Mouse (Mus musculus): ENCODE results near the gene Gzme. TPM values are rescaled to one million over a fixed set of nuclear protein-coding genes. Genes with fewer than 3 reads are reported as not detected.

The Gzme gene
- polyA plus RNA-seq, 1 experiment from 2014 or later, result not detected

DNA sequence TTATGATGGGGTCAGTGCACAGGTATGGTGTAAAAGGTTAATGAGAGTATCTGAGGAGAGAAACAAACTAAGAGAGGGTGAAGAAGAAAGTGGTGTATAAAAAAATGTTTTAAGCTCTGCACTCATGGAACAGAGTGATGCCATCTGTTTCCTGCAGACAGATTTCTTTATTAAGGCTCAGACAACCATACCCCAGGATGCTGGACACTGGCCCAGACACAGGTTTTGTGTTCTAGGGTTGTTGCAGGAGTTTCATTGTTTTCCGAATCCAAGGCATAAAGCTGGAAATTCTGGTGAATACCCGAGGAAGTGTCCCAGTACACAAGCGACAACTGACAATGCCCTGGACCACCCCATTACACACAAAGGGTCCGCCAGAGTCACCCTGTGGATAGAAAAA lies 38.4 kb downstream of the Gzme start:
- Histone ChIP-seq H3K36me3 (ENCODE audit: control insufficient read depth, insufficient read depth, low read length) (no peaks in the 10 kb centered on the region), H3K4me1 (replicated peaks; ENCODE audit: control insufficient read depth, insufficient read depth) (no peaks in the 10 kb centered on the region), H3K27me3 (ENCODE audit: control insufficient read depth, insufficient read depth, low read length) (no peaks in the 10 kb centered on the region), H3K9ac (ENCODE audit: low read length) (no peak overlapping the region), H3K4me3 (ENCODE audit: low read depth, low read length) (no peak overlapping the region), H3K4me2 (replicated peaks; ENCODE audit: low read depth) (no peak overlapping the region), H3K27ac (replicated peaks) (no peak overlapping the region), H3K9me3 (ENCODE audit: control insufficient read depth, low read length) (no peaks in the 10 kb centered on the region)
- DNase-seq (ENCODE audit: low spot score), result no peak
- WGBS, result 91% methylated on average over 4 of the region's 4 CpGs
- no peak for ATAC-seq (ENCODE audit: low FRiP score, low TSS enrichment)
- TF ChIP-seq CTCF (IDR thresholded peaks at IDR 0.05; ENCODE audit: low read depth), result no peak
- no peak for TF ChIP-seq EP300 (optimal IDR thresholded peaks at IDR 0.05)

Small RNA genes within 50 kb of the gene (microRNA-seq; reads per million reads assigned to microRNA genes)
- gene Mir6949, result not detected

Other genes starting within 250 kb of the Gzme start
- 0.56 and 0.65 TPM in 2 replicates for gene Cbln3, start 236.2 kb downstream of the Gzme start, polyA plus RNA-seq (2015; fragmentation: Nextera tagmentation; extraction: Ambion mirVana)
- gene Khnyn, start 235.7 kb downstream of the Gzme start, polyA plus RNA-seq (2015; fragmentation: Nextera tagmentation; extraction: Ambion mirVana), result 6.4 and 7.5 TPM in 2 replicates
- gene Sdr39u1, start 220.3 kb downstream of the Gzme start, polyA plus RNA-seq (2015; fragmentation: Nextera tagmentation; extraction: Ambion mirVana), result 48.4 and 52.0 TPM in 2 replicates
- 15.4 and 17.5 TPM in 2 replicates for gene Cma1, start 175.9 kb downstream of the Gzme start, polyA plus RNA-seq (2015; fragmentation: Nextera tagmentation; extraction: Ambion mirVana)
- 0.23 TPM in 1 of 2 replicates, not detected in the other for gene Cma2, start 169.6 kb downstream of the Gzme start, polyA plus RNA-seq (2015; fragmentation: Nextera tagmentation; extraction: Ambion mirVana)
- gene Mcpt1, start 102.7 kb downstream of the Gzme start, polyA plus RNA-seq (2015; fragmentation: Nextera tagmentation; extraction: Ambion mirVana), result 0.13 TPM in 1 of 2 replicates, not detected in the other
- not detected in 2 replicates for gene Mcpt9, start 90.1 kb downstream of the Gzme start, polyA plus RNA-seq (2015; fragmentation: Nextera tagmentation; extraction: Ambion mirVana)
- gene Mcpt2, start 78.6 kb downstream of the Gzme start, polyA plus RNA-seq (2015; fragmentation: Nextera tagmentation; extraction: Ambion mirVana), result 1.7 and 1.8 TPM in 2 replicates
- 3.7 TPM in 2 replicates for gene Mcpt4, start 58.3 kb downstream of the Gzme start, polyA plus RNA-seq (2015; fragmentation: Nextera tagmentation; extraction: Ambion mirVana)
- gene Mcpt8, start 35.4 kb downstream of the Gzme start, polyA plus RNA-seq (2015; fragmentation: Nextera tagmentation; extraction: Ambion mirVana), result 0.16 and 0.30 TPM in 2 replicates
- gene Ctsg, start 18.1 kb downstream of the Gzme start, polyA plus RNA-seq (2015; fragmentation: Nextera tagmentation; extraction: Ambion mirVana), result 0.13 and 0.18 TPM in 2 replicates
- not detected in 2 replicates for gene Gzmd, start 12.0 kb upstream of the Gzme start, polyA plus RNA-seq (2015; fragmentation: Nextera tagmentation; extraction: Ambion mirVana)
- not detected in 2 replicates for gene Gzmg, start 39.0 kb upstream of the Gzme start, polyA plus RNA-seq (2015; fragmentation: Nextera tagmentation; extraction: Ambion mirVana)
- gene Gzmn, start 54.0 kb upstream of the Gzme start, polyA plus RNA-seq (2015; fragmentation: Nextera tagmentation; extraction: Ambion mirVana), result not detected in 2 replicates
- gene Gzmf, start 90.8 kb upstream of the Gzme start, polyA plus RNA-seq (2015; fragmentation: Nextera tagmentation; extraction: Ambion mirVana), result not detected in 2 replicates
- 0.11 TPM in 1 of 2 replicates, not detected in the other for gene Gzmc, start 114.0 kb upstream of the Gzme start, polyA plus RNA-seq (2015; fragmentation: Nextera tagmentation; extraction: Ambion mirVana)
- gene Gzmb, start 141.6 kb upstream of the Gzme start, polyA plus RNA-seq (2015; fragmentation: Nextera tagmentation; extraction: Ambion mirVana), result 0.11 and 0.15 TPM in 2 replicates
- gene Atp12a, start 244.4 kb upstream of the Gzme start, polyA plus RNA-seq (2015; fragmentation: Nextera tagmentation; extraction: Ambion mirVana), result 0.05 and 0.28 TPM in 2 replicates